Mouse (Mus musculus): ENCODE results near the gene Ankrd63.

Gene Ankrd63

DNA sequence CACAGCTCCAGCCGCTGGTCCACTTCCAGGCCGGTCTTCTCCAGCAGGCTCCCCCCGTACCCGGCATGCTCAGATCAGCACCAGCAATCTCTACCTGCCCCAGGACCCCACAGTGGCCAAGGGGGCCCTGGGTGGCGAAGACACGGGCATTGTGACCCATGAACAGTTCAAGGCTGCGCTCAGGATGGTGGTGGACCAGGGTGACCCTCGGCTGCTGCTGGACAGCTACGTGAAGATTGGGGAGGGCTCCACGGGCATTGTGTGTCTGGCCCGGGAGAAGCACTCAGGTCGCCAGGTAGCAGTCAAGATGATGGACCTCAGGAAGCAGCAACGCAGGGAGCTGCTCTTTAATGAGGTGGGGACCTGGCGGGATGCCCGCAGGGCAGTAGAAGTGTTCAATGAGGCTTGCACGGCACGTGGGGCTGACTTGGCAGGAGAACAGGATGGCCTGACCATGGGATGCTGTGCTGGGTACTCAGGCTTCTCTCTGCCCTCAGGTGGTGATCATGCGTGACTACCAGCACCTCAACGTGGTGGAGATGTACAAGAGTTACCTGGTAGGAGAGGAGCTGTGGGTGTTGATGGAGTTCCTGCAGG lies 10.3 kb downstream of the Ankrd63 start:
- DNase-seq (ENCODE audit: low spot score in 2 of 2), result no peak

DNA sequence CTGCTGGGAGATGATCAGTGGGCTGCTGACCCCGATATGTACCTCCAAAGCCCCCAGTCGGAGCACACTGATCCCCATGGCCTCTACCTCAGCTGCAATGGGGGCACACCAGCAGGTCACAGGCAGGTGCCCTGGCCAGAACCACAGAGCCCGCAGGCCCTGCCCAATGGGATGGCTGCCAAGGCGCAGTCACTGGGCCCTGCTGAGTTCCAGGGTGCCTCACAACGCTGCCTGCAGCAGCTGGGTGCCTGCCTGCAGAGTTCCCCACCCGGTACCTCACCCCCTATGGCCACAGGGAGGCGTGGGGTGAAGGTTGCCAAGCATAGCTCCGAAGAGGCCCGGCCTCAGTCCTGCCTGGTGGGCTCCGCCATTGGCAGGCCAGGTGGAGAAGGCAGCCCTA lies 13.9 kb downstream of the Ankrd63 start:
- no peak for DNase-seq (ENCODE audit: low spot score in 2 of 2)

DNA sequence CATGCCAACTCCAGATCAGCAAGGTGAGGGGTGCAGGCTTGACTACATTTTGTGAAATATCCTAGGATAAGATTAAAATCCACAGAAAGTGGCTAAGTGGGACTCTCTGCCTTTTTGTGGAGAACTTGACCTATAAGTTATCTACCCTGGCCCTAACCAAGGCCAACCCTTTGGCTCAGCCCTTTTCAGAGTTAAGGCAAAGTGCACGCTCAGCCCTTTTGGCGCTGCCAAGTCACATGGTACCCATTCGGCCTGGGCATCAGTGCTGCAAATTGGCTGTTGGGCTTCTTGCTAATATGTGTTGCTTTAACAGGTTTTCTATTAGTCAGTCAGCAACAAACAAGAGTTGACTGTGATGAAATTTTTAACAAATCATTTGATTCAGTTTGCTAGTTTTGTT lies 16.0 kb downstream of the Ankrd63 start:
- DNase-seq (ENCODE audit: low spot score in 2 of 2), result no peak

DNA sequence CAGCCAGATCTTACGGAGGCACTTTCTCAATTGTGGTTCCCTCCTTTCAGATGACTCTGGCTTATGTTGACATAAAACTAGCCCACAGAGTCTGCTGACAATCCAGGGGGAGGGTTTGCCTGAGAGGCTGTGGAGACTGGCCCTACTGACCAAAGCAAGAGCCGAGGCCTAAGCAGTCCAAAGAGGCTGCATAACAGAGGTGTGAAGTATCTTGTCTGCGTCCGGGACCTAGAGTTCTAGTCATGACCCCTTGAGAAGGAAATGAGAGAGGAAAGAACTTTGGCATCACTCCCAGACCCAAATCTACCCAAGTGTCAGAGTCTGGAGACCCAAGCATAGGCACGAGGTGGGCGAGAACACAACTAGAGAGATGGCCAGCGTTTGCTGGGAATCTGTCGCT lies 17.1 kb downstream of the Ankrd63 start:
- no peak for DNase-seq (ENCODE audit: low spot score in 2 of 2)

DNA sequence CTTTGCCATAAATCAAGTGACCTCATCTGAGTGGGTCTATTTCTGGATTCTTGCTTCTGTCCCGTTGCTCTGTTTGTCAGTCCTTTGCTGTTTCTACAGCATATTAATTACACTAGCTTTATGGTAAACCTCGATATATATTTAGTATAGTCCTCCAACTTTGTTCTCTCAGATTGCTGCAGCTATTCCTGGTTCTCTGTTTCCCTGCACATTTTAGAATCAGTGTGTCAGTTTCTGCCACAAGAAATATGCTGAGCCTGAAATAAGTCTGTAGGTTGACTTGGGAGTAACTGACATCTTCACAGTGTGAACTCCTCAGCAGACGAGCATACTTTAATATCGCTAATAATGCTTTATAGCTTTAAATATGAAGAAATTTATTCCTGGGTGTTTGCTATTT lies 18.7 kb downstream of the Ankrd63 start:
- no peak for DNase-seq (ENCODE audit: low spot score in 2 of 2)

DNA sequence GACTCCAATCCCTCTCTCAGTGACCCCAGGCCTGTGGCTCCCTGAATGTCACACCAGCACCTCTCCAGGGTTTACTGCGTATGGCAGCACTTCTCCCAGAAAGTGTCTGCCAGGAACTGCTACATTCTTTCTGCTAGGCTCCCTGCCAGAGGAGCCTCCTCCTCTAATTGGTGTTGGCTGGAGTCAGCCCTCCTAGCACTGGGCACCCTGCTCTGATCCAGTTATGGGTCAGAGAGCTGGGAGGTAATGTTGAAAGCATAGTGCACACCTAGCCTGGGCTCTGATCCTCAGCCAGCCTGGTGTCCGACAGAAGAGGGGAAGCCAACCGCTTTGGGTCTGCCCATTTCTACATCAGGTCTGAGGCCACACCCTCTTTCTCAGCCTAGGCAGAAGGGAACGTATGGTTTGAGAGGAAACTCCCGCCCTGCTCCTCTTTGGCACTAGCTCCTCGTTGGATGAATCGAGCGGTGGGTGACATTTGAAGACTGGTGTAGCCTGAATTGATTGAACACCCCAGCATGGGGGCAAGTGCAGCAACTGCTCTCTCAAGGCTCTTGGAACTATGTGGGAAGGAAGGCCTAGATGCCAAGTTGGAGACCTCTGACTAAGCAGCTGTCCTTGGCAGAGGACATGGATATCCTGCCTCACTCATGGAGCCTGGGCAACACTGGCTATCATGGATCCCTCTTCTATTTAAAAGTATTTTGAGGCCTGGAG lies 21.1 kb downstream of the Ankrd63 start:
- no peak for DNase-seq (ENCODE audit: low spot score in 2 of 2)

DNA sequence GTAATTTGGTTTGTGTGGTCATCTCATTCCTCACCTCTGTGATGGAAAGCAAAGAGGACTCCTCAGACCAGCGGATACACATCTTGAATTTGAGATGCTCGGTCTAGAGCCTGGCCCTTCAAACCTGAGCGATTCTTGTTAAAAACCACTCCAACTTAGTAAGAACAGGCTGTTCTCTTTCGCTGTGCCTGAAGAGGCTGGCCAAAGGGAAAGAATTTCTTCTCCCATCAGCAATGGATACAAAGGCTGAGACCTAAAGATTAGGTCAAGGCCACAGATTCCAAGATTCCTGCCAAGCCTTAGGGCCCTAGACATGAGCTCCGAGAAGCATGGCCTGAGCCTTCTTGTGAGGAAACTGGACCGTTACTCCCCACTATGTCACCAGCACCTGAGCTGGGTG lies 22.8 kb downstream of the Ankrd63 start:
- no peak for DNase-seq (ENCODE audit: low spot score in 2 of 2)

DNA sequence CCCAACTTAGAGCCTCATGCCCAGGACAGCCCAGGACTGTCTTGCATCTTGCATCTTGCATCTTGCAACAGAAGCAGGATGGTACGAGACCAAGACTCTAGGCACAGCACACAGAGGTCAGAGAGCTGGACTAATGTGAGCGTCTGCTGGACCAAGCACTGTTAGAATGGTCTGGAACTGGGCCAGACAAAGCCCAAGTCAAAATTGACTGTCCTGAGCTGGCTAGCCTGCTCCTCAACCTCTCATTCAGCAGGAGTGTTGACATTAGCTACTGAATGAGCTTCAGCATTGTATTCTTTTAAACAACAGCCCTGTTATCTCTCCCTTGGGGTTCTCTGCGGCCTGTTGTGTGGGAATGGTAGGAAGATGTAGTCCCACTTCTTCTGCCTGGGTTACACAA lies 24.2 kb downstream of the Ankrd63 start:
- no peak for DNase-seq (ENCODE audit: low spot score in 2 of 2)

DNA sequence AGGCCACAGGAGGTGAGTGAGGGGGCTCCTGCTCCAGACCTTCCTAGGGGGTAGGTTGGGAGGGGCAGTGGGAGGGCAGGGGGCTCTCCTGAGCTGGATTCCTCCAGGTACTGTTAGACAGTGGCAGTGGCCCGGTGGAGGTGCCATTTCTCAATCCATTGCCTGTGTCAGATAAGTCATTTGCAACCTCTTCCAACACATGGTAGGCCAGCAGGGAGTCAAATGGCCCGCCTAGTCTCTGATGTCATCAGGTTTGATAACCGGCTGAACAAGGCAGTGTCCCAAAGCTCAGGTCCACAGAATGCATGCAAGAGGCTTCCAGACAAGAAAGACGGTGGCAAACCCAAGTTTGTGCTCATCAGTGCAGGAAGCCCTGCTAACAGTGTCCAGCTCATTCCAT lies 25.9 kb downstream of the Ankrd63 start:
- DNase-seq (ENCODE audit: low spot score in 2 of 2), result no peak

DNA sequence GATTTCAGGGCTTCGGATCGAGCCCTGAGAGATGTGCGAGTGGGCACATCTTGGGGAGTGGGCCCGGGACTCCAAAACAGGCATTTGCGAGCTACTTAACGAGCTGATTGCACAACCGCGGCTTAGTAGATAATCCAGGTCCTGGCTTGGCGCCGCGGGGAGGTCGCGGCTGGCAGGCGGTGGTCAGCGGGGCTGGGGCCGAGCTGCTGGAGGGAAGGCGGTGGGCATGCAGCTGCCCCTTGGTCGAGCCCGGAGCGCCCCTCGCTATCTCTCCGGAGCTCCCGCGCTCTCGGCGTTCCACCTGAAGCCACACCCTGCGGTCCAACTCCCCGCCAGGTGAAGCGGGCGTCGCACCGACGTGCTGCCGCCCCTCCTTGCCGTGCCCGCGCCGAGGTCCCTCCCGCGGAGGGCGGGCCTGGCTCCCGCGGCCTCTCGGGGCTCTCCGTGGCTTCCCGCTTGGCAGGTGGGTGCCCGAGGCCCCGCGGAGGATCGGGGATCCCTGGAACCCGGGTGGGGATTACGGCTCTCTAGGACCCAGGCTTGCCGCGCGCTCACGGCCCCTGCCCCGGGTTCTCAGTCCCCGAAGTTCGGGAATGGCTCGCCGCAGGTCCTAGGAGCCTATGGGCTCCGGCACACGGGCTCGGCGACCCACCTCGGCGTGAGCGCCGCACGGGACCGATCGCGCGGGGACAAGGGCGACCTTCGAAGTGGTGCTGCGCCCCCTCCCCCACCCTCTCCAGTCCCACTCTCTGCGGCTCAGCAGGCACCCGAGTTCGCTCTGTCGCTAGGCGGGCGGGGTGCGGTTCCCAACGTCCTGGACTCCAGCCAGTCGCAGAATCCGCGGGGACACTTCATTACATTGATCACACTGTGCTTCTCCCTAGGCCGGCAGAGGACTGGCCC lies 26.7 kb downstream of the Ankrd63 start:
- DNase-seq (ENCODE audit: low spot score in 2 of 2), result no peak

DNA sequence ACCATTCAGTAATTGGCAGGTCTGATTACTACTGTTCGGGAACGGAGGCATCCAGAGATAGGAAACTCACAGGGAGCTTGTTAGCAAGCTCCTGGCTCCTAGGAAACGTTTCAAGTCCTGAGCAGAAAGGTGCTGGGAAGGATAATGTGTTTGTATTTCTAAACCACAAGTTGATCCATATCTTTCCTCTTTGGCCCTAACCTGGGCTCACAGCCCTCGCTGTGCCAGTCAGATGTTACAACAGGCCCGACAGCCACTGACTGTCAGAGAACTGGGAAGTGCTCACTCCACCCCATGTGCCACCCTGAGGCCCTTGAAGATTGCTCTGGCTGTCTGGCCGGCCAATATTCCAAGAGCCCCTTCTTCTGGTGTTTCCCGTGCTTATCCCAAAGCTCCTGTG lies 29.3 kb downstream of the Ankrd63 start:
- DNase-seq (ENCODE audit: low spot score in 2 of 2), result no peak

DNA sequence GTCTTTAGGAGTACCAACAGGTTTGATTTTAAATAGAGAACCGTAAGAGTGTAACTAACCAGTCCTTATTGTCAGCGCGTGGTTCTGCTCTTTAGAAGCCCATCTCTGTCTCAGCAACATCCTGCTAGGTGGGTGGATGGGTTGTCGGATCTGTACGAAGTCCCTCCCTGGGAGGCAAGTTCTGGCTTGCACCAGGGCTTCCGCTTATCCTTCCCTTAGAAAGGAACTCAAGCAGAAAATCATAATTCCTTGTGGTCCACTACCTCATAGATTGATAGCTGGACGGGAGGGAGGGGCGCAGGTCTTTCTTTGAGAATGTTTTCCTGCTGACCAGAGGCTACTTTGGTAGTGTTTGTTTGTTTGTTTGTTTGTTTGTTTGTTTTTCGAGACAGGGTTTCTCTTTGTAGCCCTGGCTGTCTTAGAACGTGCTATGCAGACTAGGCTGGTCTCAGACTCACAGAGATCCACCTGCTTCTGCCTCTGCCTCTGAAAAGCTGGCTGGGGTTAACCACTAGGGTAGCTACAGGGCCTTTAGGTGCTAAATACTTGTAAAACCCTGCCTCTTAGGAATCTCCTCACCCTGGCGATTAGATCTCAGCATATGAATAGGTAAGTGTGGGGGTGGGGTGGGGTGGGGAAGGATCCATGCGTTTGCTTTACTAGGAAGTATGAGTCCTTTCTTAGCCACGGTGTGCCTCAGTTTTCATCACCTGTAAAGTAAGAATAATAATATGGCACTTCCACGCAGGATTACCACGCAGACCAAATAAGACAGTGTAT lies 29.9 kb downstream of the Ankrd63 start:
- DNase-seq (ENCODE audit: low spot score in 2 of 2), result no peak

DNA sequence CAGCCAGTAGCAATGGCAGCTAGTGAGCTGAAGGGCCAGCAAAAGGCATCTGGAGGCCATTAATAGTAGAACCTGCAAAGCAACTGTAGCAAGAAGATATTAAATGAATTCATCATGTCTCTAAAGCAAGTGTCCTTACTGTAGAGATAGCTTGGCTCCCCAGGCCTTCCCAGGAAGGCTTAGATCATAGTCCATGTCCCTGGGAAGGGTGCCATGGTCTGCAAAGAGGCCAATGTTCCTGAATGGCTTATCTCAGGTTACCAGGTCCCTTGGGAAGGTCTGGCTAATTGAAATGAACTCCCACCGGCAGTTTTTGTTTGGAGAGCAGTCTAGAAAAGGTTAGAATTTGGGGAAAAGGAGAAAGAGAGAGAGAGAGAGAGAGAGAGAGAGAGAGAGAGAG lies 32.0 kb downstream of the Ankrd63 start:
- no peak for DNase-seq (ENCODE audit: low spot score in 2 of 2)

DNA sequence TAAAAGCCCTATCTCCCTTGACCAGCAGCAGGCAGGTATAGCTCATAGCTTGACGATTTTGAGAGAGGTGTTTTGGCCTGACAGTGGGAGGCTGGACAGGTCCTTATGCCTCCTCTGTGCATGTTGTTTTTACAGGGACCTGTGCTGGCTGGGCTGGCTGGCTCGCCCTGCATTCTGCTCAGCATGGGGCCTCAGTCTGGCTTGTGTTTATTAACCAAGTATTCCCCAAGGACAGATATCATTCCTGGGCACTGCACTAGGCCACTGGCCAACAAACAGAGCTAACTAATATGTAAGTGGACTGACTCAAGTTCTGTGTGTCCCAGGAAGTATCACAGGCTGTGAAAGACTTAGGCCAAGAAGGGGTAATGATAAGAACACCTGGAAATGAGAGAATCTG lies 34.0 kb downstream of the Ankrd63 start:
- DNase-seq (ENCODE audit: low spot score in 2 of 2), result no peak

DNA sequence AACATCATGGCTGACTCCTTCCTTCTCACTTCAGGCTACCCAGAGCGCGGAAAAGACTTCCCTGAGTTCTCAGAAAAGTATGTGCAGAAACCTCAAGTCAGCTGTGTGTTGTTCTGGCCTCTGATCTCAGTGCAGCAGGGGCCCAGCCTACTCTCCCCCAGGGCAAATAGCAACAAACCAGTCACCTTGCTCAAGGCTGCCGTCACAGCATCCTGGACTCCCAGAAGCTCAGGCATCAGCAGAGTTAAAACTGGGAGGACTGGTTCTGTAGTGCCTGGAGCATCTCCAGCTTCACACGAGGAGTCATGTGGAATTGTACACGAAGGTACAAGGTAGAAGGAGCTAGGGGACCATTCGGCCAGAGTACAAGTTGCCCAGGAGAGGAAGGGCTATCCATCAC lies 34.5 kb downstream of the Ankrd63 start:
- DNase-seq (ENCODE audit: low spot score in 2 of 2), result no peak

DNA sequence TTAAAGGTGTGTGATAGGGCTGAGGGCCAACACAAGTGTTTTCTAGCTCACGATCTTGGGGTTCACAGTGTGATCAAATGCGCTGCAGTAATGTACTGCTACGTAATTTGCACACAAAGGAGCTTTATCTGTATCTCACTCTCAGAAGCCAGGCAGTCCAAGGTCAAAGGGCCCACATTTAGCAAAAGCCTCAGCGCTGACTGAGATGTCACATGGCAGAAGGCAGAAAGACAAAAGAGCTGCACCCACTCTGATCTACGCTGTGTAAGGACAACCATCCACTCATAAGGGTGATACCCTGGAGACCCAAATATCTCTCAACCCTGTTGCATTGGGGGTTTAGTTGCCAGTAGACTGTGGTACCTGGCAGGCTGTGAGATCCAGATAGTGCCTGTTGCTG lies 36.6 kb downstream of the Ankrd63 start:
- DNase-seq (ENCODE audit: low spot score in 2 of 2), result no peak

DNA sequence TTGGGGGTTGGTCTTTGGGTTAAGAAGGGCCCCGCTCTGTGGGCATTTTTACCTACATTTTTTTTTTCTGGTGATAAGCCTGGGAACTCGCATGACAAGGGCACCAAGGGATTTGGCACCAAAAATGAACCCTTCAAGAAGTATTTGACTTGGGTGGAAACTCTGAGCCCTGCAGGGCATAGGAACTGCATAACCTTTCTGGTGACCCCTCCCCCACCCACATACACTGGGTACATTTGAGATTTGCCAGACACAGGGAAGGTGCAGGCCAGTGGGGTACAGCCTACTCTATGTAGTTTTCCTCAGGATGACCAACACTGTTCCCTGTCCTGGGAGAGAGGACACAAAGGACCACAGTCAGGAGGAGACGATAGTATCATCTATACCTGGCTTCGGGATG lies 38.1 kb downstream of the Ankrd63 start:
- no peak for DNase-seq (ENCODE audit: low spot score in 2 of 2)

DNA sequence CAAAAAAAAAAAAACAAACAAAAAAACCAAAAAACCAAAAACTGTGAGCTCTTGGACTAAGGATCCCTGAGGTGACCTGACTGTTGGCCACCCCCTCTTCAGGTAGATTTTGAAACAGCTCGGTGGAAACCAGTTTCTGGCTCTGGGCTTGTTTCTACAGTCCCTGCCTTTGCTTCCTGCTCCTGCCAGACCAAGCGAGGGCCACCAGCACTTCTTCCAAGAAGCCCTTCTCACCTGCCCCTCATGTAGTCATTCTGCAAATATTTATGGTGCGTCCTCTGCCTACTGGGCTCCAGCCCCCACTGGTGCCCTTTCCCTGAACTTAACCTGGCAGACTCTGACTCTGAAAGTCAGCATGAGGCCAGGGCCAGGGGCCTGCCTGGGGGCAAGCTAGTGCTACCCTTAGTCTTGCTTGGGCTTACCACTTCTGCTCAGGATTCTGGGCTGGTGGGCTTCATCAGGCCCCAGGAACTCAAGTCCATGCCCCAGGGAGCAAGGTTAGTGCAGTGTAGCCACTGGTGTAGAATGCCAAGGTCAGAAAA lies 38.7 kb downstream of the Ankrd63 start:
- DNase-seq (ENCODE audit: low spot score in 2 of 2), result no peak

DNA sequence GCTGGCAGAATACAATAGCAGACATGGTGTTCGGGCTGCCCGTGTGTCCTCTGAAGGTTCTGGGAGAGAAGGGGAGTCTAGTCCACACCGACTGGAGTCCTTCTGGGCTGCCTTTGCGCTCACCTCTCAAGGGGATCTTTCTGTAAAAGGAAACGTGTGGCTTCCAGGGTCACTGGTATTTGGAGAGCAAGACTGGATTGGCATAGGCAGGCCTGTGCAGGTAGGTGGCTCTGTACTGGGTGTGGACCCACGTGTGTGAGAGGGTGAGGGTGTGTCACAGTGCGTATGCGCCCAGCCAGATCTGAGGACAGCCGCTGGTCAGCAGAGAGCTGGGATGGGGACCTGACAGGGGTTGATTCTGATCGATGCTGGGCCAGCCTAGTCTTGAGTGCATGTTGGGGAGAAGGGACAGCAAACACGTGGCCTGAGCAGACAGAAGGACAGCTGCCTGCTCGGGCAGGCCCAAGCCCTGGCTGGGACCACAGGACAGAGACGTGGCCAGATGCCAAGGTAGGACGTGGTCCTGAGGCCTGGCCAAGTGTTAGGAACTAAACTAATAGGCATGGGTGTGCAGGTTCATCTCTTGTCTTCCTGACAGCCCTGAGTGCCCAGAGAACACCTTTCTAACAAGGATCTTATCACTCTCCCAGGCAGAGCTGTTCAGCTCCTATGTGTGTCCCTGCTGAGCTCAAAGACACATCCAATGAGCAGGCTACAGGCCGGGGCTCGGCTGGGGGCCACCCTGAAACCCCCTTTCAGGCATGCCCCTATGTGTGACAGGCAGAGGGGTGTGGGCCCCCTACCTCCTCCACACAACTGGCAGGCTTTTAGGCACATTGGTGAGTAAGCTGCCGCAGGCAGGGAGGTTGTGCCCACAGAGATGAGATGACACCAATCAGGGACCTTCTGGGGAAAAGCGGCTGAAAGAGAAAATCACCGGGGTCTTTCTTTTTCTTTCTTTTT lies 39.7 kb downstream of the Ankrd63 start:
- DNase-seq (ENCODE audit: low spot score in 2 of 2), result no peak

DNA sequence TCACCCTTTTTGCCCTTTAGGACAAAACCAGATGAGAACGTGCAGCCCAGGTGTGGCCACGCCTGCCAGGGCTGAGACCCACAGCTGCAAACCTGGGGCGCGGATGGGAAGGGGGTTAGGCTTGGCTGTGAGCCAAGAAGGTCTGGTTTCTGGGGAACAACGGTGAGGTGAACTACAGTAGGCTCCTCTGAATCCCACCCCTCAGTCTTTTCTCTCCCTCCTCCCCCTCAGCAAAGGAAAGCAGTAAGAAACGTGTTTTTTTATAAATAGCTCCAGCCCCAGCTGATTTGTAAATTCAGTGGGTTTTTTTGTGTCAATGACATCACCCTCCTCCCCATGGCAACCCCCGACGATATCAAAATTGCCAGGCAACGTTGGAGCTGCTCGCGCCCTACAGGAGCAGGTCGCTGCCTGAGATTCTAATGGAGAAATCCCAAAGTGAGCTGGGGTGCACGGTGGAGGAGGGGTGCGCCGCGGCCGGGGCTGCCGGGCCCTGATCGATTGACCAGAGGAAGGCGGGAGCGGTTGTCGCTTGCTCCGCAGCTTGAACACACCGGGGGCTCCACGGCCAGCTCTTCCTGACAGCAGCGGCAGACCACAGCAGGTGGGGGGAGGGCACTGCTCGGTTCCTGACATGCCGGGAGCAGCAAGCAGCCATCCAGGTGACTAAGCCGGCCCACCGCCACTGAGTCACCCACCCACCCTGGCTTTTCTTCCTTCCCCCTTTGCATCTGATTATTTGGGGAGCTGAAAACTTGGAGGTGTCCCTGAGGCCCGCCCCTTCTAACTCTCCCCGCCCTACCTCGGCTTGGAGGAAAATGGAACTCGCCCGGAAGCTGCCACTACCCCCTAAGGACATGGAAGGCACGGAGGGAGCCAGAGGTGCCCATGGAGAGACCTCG lies 40.6 kb downstream of the Ankrd63 start, which contains the start of gene Pak6:
Pak6 (plus strand) TSS at position 402 of the 902 bp plus-strand sequence.
- DNase-seq (ENCODE audit: low spot score in 2 of 2), result peak; percentile 74
